Mouse (Mus musculus) neural tube, embryonic 15.5 days (tissue): ENCODE measurements around the gene Shank1. TPM values are rescaled to one million over a fixed set of nuclear protein-coding genes. Genes with fewer than 3 reads are reported as not detected.

Experiments
- ATAC-seq: fragments of 200-750 bp; cut with Nextera tagmentation; 2 replicates; pipeline ENCODE4 v1.8.0; 2017; ENCODE audit warnings: mild to moderate bottlenecking, moderate TSS enrichment, moderate library complexity; ENCODE audit not compliant: low FRiP score
- H3K27ac ChIP-seq: fragments of 300-500 bp; sonication (generic); replicated peaks from 2 replicates; pipeline ENCODE4 v1.5.1; 2015; ENCODE audit warnings: mild to moderate bottlenecking, inconsistent platforms
- H3K27me3 ChIP-seq: fragments of 300-500 bp; sonication (generic); replicated peaks from 2 replicates; pipeline ENCODE4 v1.6.1; 2015; ENCODE audit warnings: inconsistent platforms
- H3K36me3 ChIP-seq: fragments of 300-500 bp; sonication (generic); 2 replicates; pipeline ENCODE4 v1.6.1; 2015; ENCODE audit warnings: inconsistent platforms
- H3K4me1 ChIP-seq: fragments of 300-500 bp; sonication (generic); 2 replicates; pipeline ENCODE4 v1.6.1; 2015; ENCODE audit warnings: inconsistent platforms
- H3K4me2 ChIP-seq: fragments of 300-500 bp; sonication (generic); 2 replicates; pipeline ENCODE4 v1.6.1; 2015; ENCODE audit warnings: inconsistent platforms, mild to moderate bottlenecking, moderate library complexity
- H3K4me3 ChIP-seq: fragments of 300-500 bp; sonication (generic); replicated peaks from 2 replicates; pipeline ENCODE4 v1.5.1; 2015; ENCODE audit warnings: mild to moderate bottlenecking, inconsistent platforms
- H3K9ac ChIP-seq: fragments of 300-500 bp; sonication (generic); replicated peaks from 2 replicates; pipeline ENCODE4 v1.6.1; 2015; ENCODE audit warnings: mild to moderate bottlenecking, inconsistent platforms
- H3K9me3 ChIP-seq: fragments of 300-500 bp; sonication (generic); replicated peaks from 2 replicates; pipeline ENCODE4 v1.6.1; 2016; ENCODE audit warnings: inconsistent platforms
- WGBS: fragments of 180-500 bp; shearing (Covaris S2); methylation state at CpG from one replicate; pipeline ENCODE4 v1.1.7; 2015; ENCODE audit warnings: mixed read lengths; 5-methylcytosine and 5-hydroxymethylcytosine counted together
- polyA plus RNA-seq: library from polyadenylated mRNA; unstranded; fragments of >200 nt; fragmentation: Nextera tagmentation; extraction: Ambion mirVana; gene quantifications from 2 replicates; pipeline ENCODE4 v1.2.1, GENCODE M21; 2015

Shank1 gene
- polyA plus RNA-seq, 1 experiment from 2014 or later = 47.6 TPM

- H3K4me2 ChIP-seq = no peak overlapping the region
- H3K27me3 ChIP-seq = peaks cover 3% of the 10 kb centered on the region
- H3K27ac ChIP-seq = peak overlapping the region; percentile 71
- 0 out of 2 replicates have a peak, but pooled peaks have one; percentile 1 for ATAC-seq
- H3K36me3 ChIP-seq = no peaks in the 10 kb centered on the region
- H3K4me1 ChIP-seq = peaks cover 26% of the 10 kb centered on the region
- H3K9me3 ChIP-seq = no peaks in the 10 kb centered on the region
- 46% methylated on average over 12 of the region's 12 CpGs for WGBS
- no peak overlapping the region for H3K4me3 ChIP-seq
- H3K9ac ChIP-seq = no peak overlapping the region
Observed at GRCm38 (mm10) chr7:44382541-44382940, 72.5 kb downstream of the Shank1 start.

DNA sequence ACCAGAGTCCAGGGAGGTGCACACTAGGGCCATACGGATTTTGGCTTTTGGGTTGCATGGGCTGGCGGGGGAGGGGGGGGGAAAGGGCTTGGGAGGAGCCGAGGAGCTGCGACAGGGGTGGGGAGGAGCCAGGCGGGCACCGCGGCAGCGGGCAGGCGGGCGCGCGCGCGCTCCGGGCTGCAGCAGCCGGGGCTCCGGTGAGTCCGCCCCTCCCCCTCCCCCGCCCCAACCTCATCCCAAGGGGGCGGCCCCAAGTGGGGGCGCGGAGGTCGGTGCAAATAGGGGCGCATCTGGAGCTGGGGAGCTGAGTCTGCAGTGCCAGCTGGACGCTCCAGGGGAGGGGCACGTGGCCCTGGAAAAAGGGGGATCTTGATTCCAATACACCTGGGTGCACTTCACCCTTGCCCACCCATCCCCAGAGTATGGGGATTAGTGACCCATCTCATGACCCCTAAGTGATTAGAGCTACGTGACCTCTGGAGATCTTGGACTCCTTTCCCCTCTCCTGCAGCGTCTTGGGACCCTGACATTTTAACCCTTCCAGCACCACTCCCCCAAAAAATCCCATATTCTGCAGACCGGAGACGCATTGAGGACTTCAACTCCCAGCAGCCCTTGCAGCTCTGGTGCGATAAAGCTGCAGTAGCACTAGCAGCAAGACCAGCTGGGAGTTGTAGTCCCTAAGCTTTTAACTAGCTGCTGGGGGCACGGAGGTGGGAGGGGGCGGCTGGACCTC, 74.1 kb downstream of the Shank1 start, which contains the start of gene Syt3:
Gene Syt3 (plus strand): TSS at position 123 of the 736 bp plus-strand sequence.
- no peaks in the 10 kb centered on the region for H3K9me3 ChIP-seq
- H3K9ac ChIP-seq = peak within 1 kb of the TSS; percentile 71
- H3K4me2 ChIP-seq = peak within 1 kb of the TSS; percentile 95
- peaks cover 26% of the 10 kb centered on the region for H3K4me1 ChIP-seq
- 0 out of 2 replicates have a peak, but pooled peaks cover 4% of the 10 kb centered on the region for H3K36me3 ChIP-seq
- H3K27ac ChIP-seq = peak within 1 kb of the TSS; percentile 71
- H3K27me3 ChIP-seq = peaks cover 8% of the 10 kb centered on the region
- peak; percentile 92 for ATAC-seq
- H3K4me3 ChIP-seq = peak within 1 kb of the TSS; percentile 54
- WGBS = under 1% methylated on average over 25 of the region's 33 CpGs

- Histone ChIP-seq H3K9me3 (no peaks in the 10 kb centered on the region), H3K4me1 (peaks cover 26% of the 10 kb centered on the region), H3K36me3 (0 out of 2 replicates have a peak, but pooled peaks cover 4% of the 10 kb centered on the region), H3K4me3 (peak overlapping the region; percentile 54), H3K27me3 (peaks cover 8% of the 10 kb centered on the region), H3K27ac (peak overlapping the region; percentile 71), H3K9ac (peak overlapping the region; percentile 71), H3K4me2 (peak overlapping the region; percentile 95)
- ATAC-seq = peak; percentile 46
- under 1% methylated on average over 16 of the region's 17 CpGs for WGBS
Observed at GRCm38 (mm10) chr7:44384716-44385059, 74.6 kb downstream of the Shank1 start.

GRCm38 (mm10) chr7:44385720-44386119, 75.7 kb downstream of the Shank1 start, which contains the start of gene 1700008O03Rik:
Gene 1700008O03Rik, minus strand, starts transcription at chr7:44385820.
- Histone ChIP-seq H3K36me3 (0 out of 2 replicates have a peak, but pooled peaks cover 4% of the 10 kb centered on the region), H3K27ac (peak within 1 kb of the TSS; percentile 71), H3K9ac (peak within 1 kb of the TSS; percentile 71), H3K9me3 (no peaks in the 10 kb centered on the region), H3K4me3 (peak within 1 kb of the TSS; percentile 54), H3K27me3 (peaks cover 8% of the 10 kb centered on the region), H3K4me1 (peaks cover 26% of the 10 kb centered on the region), H3K4me2 (peak within 1 kb of the TSS; percentile 95)
- no peak for ATAC-seq
- 82% methylated on average over 12 of the region's 12 CpGs for WGBS

DNA sequence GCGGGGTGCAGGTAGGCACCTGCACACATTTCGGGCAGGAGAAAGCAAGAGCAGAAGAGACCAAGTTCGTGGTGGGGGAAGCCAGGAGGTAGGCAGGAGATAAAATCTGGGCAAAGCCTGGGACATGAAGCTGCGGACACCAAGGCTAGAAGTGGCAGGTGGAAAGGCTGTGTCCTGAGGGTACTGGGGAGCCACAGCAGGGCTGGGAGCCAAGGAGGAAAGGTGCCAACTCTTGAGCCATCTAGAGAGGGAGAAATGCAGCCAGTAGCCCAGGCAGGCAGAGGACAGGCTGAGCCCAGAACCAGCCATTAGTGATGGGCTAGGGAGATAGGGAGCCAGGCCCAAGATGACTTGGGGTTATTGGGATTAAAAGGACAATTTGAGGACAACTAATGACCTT, 81.8 kb downstream of the Shank1 start:
- 83% methylated on average over 4 of the region's 4 CpGs for WGBS
- Histone ChIP-seq H3K4me3 (no peak overlapping the region), H3K9ac (no peak overlapping the region), H3K4me1 (no peaks in the 10 kb centered on the region), H3K4me2 (no peak overlapping the region), H3K27ac (no peak overlapping the region), H3K36me3 (0 out of 2 replicates have a peak, but pooled peaks cover 4% of the 10 kb centered on the region), H3K27me3 (peaks cover 8% of the 10 kb centered on the region; the same call in 1 of the 2 replicates), H3K9me3 (no peaks in the 10 kb centered on the region)
- no peak for ATAC-seq

DNA sequence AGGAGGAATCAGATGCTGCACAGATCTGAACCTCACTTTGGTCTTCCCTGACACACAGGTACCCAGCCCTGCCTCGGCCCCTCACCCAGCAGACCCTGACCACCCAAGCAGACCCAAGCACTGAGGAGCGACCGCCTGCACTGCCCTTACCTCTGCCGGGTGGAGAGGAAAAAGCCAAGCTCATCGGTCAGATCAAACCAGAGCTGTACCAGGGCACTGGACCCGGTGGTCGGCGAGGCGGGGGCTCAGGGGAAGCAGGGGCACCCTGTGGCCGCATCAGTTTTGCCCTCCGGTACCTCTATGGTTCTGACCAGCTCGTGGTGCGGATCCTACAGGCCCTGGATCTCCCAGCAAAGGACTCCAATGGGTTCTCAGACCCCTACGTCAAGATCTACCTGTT, 82.3 kb downstream of the Shank1 start:
- no peak overlapping the region for H3K27ac ChIP-seq
- H3K4me2 ChIP-seq = no peak overlapping the region
- WGBS = 90% methylated on average over 14 of the region's 14 CpGs
- no peak for ATAC-seq
- no peak overlapping the region for H3K9ac ChIP-seq
- no peaks in the 10 kb centered on the region for H3K4me1 ChIP-seq
- H3K4me3 ChIP-seq = no peak overlapping the region
- H3K36me3 ChIP-seq = 0 out of 2 replicates have a peak, but pooled peaks cover 4% of the 10 kb centered on the region
- H3K27me3 ChIP-seq = peaks cover 7% of the 10 kb centered on the region
- H3K9me3 ChIP-seq = no peaks in the 10 kb centered on the region

DNA sequence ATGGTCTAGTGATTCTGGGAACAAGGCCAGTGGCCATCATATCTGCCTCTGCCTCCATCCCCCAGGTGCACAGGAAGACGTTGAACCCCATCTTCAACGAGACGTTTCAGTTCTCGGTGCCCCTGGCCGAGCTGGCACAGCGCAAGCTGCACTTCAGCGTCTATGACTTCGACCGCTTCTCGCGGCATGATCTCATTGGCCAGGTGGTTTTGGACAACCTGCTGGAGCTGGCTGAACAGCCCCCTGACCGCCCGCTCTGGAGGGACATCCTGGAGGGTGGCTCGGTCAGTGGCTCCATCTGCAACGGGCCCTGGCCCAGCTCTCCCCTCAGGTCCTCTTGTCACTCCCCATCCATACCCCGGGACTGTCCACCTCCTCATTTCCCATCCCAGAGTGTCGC, 83.2 kb downstream of the Shank1 start:
- no peaks in the 10 kb centered on the region for H3K36me3 ChIP-seq
- no peak overlapping the region for H3K9ac ChIP-seq
- 92% methylated on average over 17 of the region's 17 CpGs for WGBS
- H3K9me3 ChIP-seq = no peaks in the 10 kb centered on the region
- no peak overlapping the region for H3K27ac ChIP-seq
- H3K4me1 ChIP-seq = no peaks in the 10 kb centered on the region
- H3K4me2 ChIP-seq = no peak overlapping the region
- no peak for ATAC-seq
- peaks cover 3% of the 10 kb centered on the region; the same call in 1 of the 2 replicates for H3K27me3 ChIP-seq
- H3K4me3 ChIP-seq = no peak overlapping the region

- no peaks in the 10 kb centered on the region for H3K9me3 ChIP-seq
- H3K4me1 ChIP-seq = no peaks in the 10 kb centered on the region
- no peak overlapping the region for H3K4me3 ChIP-seq
- no peaks in the 10 kb centered on the region; the same call in 1 of the 2 replicates for H3K27me3 ChIP-seq
- WGBS = 20% methylated on average over 3 of the region's 3 CpGs
- H3K27ac ChIP-seq = no peak overlapping the region
- no peak overlapping the region for H3K9ac ChIP-seq
- ATAC-seq = peak; percentile 66
- H3K36me3 ChIP-seq = peaks cover 5% of the 10 kb centered on the region; the same call in 1 of the 2 replicates
- no peak overlapping the region for H3K4me2 ChIP-seq
Observed at GRCm38 (mm10) chr7:44398570-44398969, 88.5 kb downstream of the Shank1 start.

DNA sequence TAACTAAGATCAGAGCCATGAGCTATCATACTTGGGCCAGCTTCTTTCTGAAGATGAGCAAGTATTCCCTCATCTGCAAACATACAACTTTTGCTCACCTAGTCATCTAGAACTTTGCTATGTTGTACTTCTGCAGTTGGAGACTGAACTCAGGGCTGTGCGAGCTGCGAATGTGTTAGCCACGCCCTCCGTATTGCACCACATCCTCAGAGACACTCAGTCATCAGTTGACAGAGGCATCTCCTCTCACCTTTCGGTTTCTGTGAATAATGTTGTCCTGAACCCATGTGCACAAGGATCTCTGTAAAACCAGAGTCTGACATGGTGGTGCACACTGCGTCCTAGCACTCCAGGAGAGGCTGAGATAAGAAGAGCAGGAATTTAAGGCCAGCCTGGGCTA, 91.6 kb downstream of the Shank1 start:
- peaks cover 9% of the 10 kb centered on the region for H3K4me1 ChIP-seq
- peaks cover under 1% of the 10 kb centered on the region; the same call in 1 of the 2 replicates for H3K27me3 ChIP-seq
- no peak overlapping the region for H3K27ac ChIP-seq
- no peak overlapping the region for H3K9ac ChIP-seq
- no peak for ATAC-seq
- 88% methylated on average over 6 of the region's 6 CpGs for WGBS
- no peak overlapping the region for H3K4me2 ChIP-seq
- H3K9me3 ChIP-seq = no peaks in the 10 kb centered on the region
- H3K4me3 ChIP-seq = no peak overlapping the region
- H3K36me3 ChIP-seq = peaks cover 5% of the 10 kb centered on the region; the same call in 1 of the 2 replicates

DNA sequence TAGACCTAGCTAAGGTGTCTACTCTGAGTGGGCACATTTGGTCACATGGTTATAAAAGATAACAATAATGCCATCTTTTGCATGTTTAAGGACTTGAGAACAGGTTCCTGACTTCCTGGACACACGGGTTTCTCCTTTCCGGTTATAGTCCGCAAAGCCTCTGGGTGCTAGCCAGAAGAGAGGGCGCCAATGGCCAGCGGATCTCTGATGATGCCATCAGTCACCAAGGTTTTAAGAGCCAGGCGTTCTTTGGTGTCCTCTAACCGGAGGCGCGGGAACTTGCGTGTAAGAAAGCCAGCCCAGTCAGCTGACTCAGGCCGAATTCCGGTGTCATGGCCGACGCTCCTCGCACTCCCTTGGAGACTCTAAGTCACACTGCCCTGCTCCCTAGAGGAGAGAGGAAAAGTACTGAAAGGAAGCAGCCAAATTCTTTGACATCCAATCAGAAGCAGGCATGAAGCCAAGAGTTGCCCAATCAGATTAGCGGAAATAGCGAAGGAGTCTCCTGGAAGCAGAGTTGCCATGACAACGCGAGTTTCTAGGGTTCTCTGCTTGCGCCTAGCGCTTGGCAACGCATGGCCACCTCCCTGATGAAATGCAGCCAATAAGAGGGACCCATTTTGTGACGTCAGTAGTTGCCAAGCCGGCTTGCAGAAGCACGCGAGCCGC, 95.4 kb downstream of the Shank1 start:
- H3K36me3 ChIP-seq = no peaks in the 10 kb centered on the region
- H3K9me3 ChIP-seq = no peaks in the 10 kb centered on the region
- peak overlapping the region; percentile 42 for H3K4me3 ChIP-seq
- peak overlapping the region; percentile 67 for H3K4me2 ChIP-seq
- peak overlapping the region; percentile 36 for H3K9ac ChIP-seq
- ATAC-seq = peak; percentile 96
- WGBS = 2% methylated on average over 27 of the region's 27 CpGs
- H3K4me1 ChIP-seq = peaks cover 9% of the 10 kb centered on the region
- peak overlapping the region; percentile 84 for H3K27ac ChIP-seq
- peaks cover 6% of the 10 kb centered on the region; the same call in 1 of the 2 replicates for H3K27me3 ChIP-seq

- peak overlapping the region; percentile 84 for H3K27ac ChIP-seq
Observed at GRCm38 (mm10) chr7:44406015-44406355, 95.9 kb downstream of the Shank1 start.

More at GRCm38 (mm10) chr7:44406015-44406355, 95.9 kb downstream of the Shank1 start:
- WGBS = 1% methylated on average over 5 of the region's 5 CpGs
- Histone ChIP-seq H3K9me3 (no peaks in the 10 kb centered on the region), H3K27me3 (peaks cover 6% of the 10 kb centered on the region; the same call in 1 of the 2 replicates), H3K4me2 (peak overlapping the region; percentile 67), H3K9ac (no peak overlapping the region), H3K4me1 (peaks cover 9% of the 10 kb centered on the region), H3K36me3 (no peaks in the 10 kb centered on the region), H3K4me3 (peak overlapping the region; percentile 42)
- ATAC-seq = no peak; the same call in none of the 2 replicates
